Mouse (Mus musculus) midbrain, embryonic 16.5 days (tissue): ENCODE data around the gene Tll2. TPM values are rescaled to one million over a fixed set of nuclear protein-coding genes. Genes with fewer than 3 reads are reported as not detected.

ENCODE experiments used
- ATAC-seq: fragments of 200-750 bp; cut with Nextera tagmentation; 2 replicates; pipeline ENCODE4 v1.8.0; 2017; ENCODE audit warnings: moderate TSS enrichment
- H3K27ac ChIP-seq: fragments of 300-500 bp; sonication (generic); 2 replicates; pipeline ENCODE4 v1.5.1; 2014; ENCODE audit warnings: mild to moderate bottlenecking, low read length, mixed read lengths
- H3K27me3 ChIP-seq: fragments of 300-500 bp; sonication (generic); 2 replicates; pipeline ENCODE4 v1.6.1; 2014; ENCODE audit warnings: low read depth, low read length, mixed read lengths; ENCODE audit not compliant: control insufficient read depth, insufficient read depth
- H3K36me3 ChIP-seq: fragments of 300-500 bp; sonication (generic); 2 replicates; pipeline ENCODE4 v1.6.1; 2014; ENCODE audit warnings: mild to moderate bottlenecking, low read length, moderate library complexity, mixed read lengths; ENCODE audit not compliant: control insufficient read depth, insufficient read depth
- H3K4me1 ChIP-seq: fragments of 300-500 bp; sonication (generic); 2 replicates; pipeline ENCODE4 v1.6.1; 2014; ENCODE audit warnings: mild to moderate bottlenecking, low read length, mixed read lengths; ENCODE audit not compliant: control insufficient read depth, insufficient read depth
- H3K4me2 ChIP-seq: fragments of 300-500 bp; sonication (generic); 2 replicates; pipeline ENCODE4 v1.6.1; 2014; ENCODE audit warnings: mild to moderate bottlenecking, low read length, mixed read lengths
- H3K4me3 ChIP-seq: fragments of 300-500 bp; sonication (generic); 2 replicates; pipeline ENCODE4 v1.5.1; 2014; ENCODE audit warnings: low read depth, mild to moderate bottlenecking, low read length, moderate library complexity, mixed read lengths
- H3K9ac ChIP-seq: fragments of 300-500 bp; sonication (generic); 2 replicates; pipeline ENCODE4 v1.6.1; 2014; ENCODE audit warnings: low read depth, low read length, mixed read lengths
- H3K9me3 ChIP-seq: fragments of 300-500 bp; sonication (generic); replicated peaks from 2 replicates; pipeline ENCODE4 v1.6.1; 2014; ENCODE audit warnings: mild to moderate bottlenecking, low read length, mixed read lengths; ENCODE audit not compliant: control insufficient read depth, poor library complexity, severe bottlenecking
- WGBS: fragments of 180-500 bp; shearing (Covaris S2); extraction: QIAGEN DNeasy Blood & Tissue Kit; methylation state at CpG from one replicate; pipeline ENCODE4 v1.1.7; 2014; 5-methylcytosine and 5-hydroxymethylcytosine counted together
- polyA plus RNA-seq: library from polyadenylated mRNA; unstranded; fragments of >200 nt; fragmentation: Nextera tagmentation; extraction: Ambion mirVana; gene quantifications from 2 replicates; pipeline ENCODE4 v1.2.1, GENCODE M21; 2015

The Tll2 gene
- polyA plus RNA-seq, 1 experiment from 2014 or later: 1.3 TPM

DNA sequence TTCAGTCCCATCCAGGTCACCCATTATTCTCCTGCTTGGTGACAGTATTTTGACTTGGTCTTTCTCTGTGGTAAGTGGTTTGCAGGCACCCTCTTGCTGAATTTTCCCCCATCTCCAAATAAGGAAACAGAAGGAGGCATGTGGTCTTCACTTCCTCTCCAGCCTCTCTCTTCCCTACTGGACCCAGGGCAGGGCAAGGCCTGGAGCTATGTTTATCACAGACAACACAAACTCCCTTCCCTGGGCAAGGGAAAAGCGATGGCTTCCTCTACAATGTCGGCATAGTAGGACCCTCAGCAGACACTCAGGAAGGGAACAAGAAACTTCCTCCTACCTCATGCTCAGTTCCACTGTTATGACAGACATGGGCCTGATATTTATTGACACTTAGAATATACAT is 114.7 kb downstream of the Tll2 start:
- no peaks in the 10 kb centered on the region for H3K36me3 ChIP-seq
- H3K9me3 ChIP-seq: no peaks in the 10 kb centered on the region
- no peaks in the 10 kb centered on the region for H3K4me1 ChIP-seq
- no peak overlapping the region for H3K4me3 ChIP-seq
- no peak overlapping the region for H3K9ac ChIP-seq
- WGBS: 98% methylated on average over 2 of the region's 2 CpGs
- H3K4me2 ChIP-seq: no peak overlapping the region
- no peak for ATAC-seq
- H3K27me3 ChIP-seq: peaks cover 8% of the 10 kb centered on the region
- H3K27ac ChIP-seq: no peak overlapping the region

DNA sequence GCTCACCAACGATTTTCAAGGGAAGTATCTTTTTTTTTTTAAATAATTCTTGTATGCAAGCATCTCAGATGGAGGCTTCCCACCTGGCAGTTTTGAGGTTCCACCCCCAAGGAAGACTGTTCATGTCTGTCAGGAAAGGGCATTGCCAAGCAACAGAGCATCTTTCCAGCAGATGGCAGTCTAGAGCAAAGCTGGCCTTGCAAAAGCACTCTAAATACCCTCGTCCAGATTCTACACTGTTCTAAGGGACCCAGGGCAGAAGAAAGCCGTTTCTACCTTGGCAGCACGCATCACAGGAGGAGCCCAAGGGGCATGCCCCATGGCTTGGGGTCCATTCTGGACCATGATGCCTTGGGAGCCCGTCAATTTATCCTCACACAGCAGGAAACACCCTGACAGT is 116.8 kb downstream of the Tll2 start:
- H3K4me2 ChIP-seq: no peak overlapping the region
- 0 out of 2 replicates have a peak, but pooled peaks have one; percentile 22 for ATAC-seq
- no peaks in the 10 kb centered on the region for H3K9me3 ChIP-seq
- 10% methylated on average over 5 of the region's 5 CpGs for WGBS
- H3K36me3 ChIP-seq: no peaks in the 10 kb centered on the region
- H3K27me3 ChIP-seq: peaks cover 8% of the 10 kb centered on the region
- H3K9ac ChIP-seq: no peak overlapping the region; the same call in 1 of the 2 replicates
- H3K27ac ChIP-seq: no peak overlapping the region
- H3K4me1 ChIP-seq: no peaks in the 10 kb centered on the region
- H3K4me3 ChIP-seq: no peak overlapping the region

DNA sequence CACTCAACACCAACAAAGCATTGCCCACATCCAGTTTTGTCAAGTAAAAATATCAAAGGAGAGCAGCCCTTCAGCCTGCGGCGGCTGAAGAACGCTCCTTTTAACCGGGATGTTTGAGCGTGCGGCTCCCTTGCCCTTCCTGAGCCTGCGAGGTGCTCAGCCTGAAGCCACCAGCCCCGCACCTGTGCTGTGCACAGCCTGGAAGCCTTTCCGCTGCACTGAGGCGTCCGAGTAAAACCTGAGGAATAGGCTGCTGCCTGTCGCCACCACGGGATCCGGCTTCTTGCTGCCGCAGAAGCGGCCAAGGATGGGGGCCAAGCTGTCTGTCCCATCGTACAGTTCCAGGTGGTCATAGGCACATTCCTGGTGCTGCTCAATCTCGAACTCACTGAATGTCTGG is 118.1 kb downstream of the Tll2 start:
- ATAC-seq: no peak
- peaks cover 8% of the 10 kb centered on the region for H3K27me3 ChIP-seq
- H3K9ac ChIP-seq: no peak overlapping the region
- H3K4me1 ChIP-seq: no peaks in the 10 kb centered on the region
- no peak overlapping the region for H3K4me3 ChIP-seq
- no peaks in the 10 kb centered on the region for H3K9me3 ChIP-seq
- 47% methylated on average over 18 of the region's 18 CpGs for WGBS
- H3K36me3 ChIP-seq: no peaks in the 10 kb centered on the region
- peak overlapping the region; percentile 26 for H3K4me2 ChIP-seq
- H3K27ac ChIP-seq: no peak overlapping the region

DNA sequence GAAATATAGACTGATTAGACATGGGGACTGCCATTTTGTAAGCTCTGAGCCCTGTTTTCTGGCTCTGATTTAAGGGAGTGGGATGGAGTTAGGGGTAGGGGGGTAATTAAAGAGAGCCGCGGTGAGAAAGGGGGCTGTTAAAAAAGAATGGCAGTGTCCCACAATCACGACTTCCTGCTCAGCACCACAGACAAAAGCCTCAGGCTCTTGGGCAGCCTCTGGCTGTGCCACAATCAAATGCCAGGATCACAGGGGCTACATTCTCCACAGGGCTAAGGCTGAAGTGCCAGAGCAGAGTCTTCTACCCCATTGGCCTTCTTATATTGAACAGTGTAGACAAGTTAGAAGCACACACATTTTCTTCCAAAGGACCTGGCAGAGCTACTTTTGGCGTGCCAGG is 118.7 kb downstream of the Tll2 start:
- no peak overlapping the region for H3K4me3 ChIP-seq
- no peaks in the 10 kb centered on the region for H3K36me3 ChIP-seq
- ATAC-seq: no peak
- no peaks in the 10 kb centered on the region for H3K9me3 ChIP-seq
- H3K27ac ChIP-seq: no peak overlapping the region
- no peak overlapping the region for H3K4me2 ChIP-seq
- 48% methylated on average over 4 of the region's 4 CpGs for WGBS
- H3K4me1 ChIP-seq: no peaks in the 10 kb centered on the region
- H3K9ac ChIP-seq: no peak overlapping the region
- peaks cover 8% of the 10 kb centered on the region for H3K27me3 ChIP-seq

DNA sequence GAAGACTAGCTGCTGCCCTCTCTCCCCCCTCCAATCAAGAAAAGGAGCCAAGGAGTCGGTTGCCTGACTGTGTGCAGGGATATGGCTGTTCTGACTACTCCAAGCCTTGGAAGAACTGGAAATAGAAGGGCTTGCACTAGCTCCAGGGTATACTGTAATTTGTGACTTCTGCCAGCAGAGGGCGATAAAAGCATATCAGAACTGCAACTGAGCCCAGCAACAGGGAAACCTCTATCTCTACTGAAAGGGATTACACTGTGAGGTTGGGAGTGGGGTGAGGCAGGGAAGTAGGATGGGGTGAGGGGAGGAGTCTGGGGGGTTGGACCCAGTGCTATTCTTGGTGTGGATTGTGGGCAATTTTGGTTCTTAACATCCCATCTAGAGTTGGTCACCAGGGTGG is 119.9 kb downstream of the Tll2 start:
- peak; percentile 75 for ATAC-seq
- Histone ChIP-seq H3K4me3 (no peak overlapping the region), H3K9me3 (no peaks in the 10 kb centered on the region), H3K36me3 (no peaks in the 10 kb centered on the region), H3K27me3 (peaks cover 8% of the 10 kb centered on the region), H3K4me2 (no peak overlapping the region), H3K4me1 (peaks cover 4% of the 10 kb centered on the region), H3K27ac (no peak overlapping the region), H3K9ac (no peak overlapping the region)
- 3% methylated on average over 2 of the region's 2 CpGs for WGBS

DNA sequence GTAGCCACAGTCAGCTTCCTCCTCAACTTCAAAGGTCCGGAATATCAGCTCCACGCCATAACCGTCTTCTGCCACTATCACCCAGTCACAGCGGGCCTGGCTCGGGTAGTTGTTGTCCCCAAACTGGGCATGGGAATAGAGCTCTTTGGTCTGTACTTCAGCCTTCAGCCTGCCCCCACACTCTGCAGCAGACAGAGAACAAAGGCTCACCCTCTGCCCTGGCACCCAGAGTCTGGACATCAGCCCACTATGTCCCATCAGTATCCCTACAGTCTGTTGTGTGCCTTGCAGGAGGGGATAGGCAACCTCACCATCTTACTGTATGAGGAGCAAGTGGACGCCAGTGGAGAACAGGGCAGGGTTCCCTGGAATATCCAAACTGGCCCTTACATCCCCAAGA is 120.3 kb downstream of the Tll2 start:
- Histone ChIP-seq H3K9me3 (no peaks in the 10 kb centered on the region), H3K9ac (no peak overlapping the region), H3K4me2 (no peak overlapping the region), H3K4me1 (peaks cover 8% of the 10 kb centered on the region), H3K4me3 (no peak overlapping the region), H3K36me3 (no peaks in the 10 kb centered on the region), H3K27me3 (peaks cover 8% of the 10 kb centered on the region), H3K27ac (no peak overlapping the region)
- 89% methylated on average over 6 of the region's 6 CpGs for WGBS
- ATAC-seq: peak; percentile 47

DNA sequence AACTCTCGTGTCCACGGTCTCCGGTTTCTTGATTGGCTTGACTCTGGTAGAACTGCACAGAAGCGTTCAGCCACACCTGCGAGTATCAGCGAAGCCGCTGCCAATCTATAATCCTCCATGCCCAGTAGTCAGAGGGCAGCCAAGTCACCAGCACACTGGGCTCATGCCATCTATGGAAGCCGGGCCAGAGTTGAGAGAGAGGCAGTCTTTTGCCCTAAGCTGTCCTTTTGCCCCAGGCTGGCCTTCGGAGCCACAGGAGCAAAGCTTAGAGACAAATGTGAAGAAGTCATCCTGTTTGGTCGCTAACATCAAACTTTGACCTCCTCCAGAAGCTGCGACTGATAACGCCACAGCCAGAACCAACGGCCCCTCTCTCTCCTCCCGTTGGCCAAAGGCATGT is 123.0 kb downstream of the Tll2 start:
- H3K9me3 ChIP-seq: no peaks in the 10 kb centered on the region
- whole genome bisulfite sequencing: 95% methylated on average over 14 of the region's 14 CpGs
- peaks cover 2% of the 10 kb centered on the region for H3K27me3 ChIP-seq
- H3K4me3 ChIP-seq: no peak overlapping the region
- H3K4me2 ChIP-seq: no peak overlapping the region
- no peak for ATAC-seq
- peaks cover 10% of the 10 kb centered on the region for H3K4me1 ChIP-seq
- no peaks in the 10 kb centered on the region for H3K36me3 ChIP-seq
- no peak overlapping the region for H3K27ac ChIP-seq
- H3K9ac ChIP-seq: no peak overlapping the region

DNA sequence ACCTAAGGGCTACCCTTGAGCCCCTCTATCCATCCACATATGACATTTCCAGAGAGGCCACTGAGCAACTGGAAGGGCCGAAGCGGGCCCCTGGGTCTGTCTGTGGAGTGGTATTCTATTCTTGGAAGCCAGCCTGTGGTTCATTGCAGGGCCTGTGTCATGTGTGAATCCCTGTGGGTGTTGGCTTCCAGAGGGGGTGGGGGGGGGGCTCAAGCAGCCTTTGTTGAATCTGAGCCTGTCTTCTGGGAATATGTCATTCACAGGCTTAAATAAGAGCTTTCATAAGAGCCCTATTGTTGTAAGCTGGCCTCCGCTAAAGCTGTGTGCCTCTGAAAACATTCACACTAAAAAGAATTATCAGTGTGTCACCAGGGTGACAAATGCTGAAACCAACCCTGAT is 125.0 kb downstream of the Tll2 start:
- H3K27ac ChIP-seq: peak overlapping the region; percentile 23
- WGBS: 14% methylated on average over 3 of the region's 3 CpGs
- no peak overlapping the region for H3K9ac ChIP-seq
- no peak overlapping the region for H3K4me2 ChIP-seq
- H3K36me3 ChIP-seq: no peaks in the 10 kb centered on the region
- peaks cover 10% of the 10 kb centered on the region for H3K4me1 ChIP-seq
- no peaks in the 10 kb centered on the region for H3K27me3 ChIP-seq
- H3K4me3 ChIP-seq: no peak overlapping the region
- peak; percentile 61 for ATAC-seq
- no peaks in the 10 kb centered on the region for H3K9me3 ChIP-seq

DNA sequence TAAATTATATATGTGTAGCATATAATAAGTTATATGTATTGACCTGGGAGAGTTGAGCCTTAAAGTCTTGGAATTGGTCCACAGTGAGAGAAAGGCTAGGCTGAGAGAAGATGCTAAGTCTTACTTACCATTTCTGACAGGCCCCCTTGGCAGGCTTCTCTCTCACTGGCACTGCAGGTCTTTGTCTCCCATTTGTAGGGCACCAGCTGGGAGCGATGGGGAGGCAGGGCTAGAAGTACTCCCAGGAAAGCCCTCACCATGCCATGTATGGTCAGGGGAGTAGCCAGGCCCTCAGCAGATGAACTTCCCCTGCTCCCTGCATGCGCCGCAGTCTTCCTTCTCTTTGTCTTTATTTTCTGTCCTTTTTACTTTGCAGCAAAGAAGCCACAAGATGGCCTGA is 129.7 kb downstream of the Tll2 start, which contains the start of gene Opalin:
Gene Opalin (minus strand): TSS at position 208 of the 400 bp plus-strand sequence.
- H3K9me3 ChIP-seq: no peaks in the 10 kb centered on the region
- no peaks in the 10 kb centered on the region for H3K27me3 ChIP-seq
- no peak within 1 kb of the TSS for H3K4me2 ChIP-seq
- no peaks in the 10 kb centered on the region for H3K36me3 ChIP-seq
- H3K27ac ChIP-seq: no peak within 1 kb of the TSS
- no peak within 1 kb of the TSS for H3K4me3 ChIP-seq
- ATAC-seq: no peak
- 77% methylated on average over 3 of the region's 3 CpGs for WGBS
- H3K9ac ChIP-seq: no peak within 1 kb of the TSS
- peaks cover 8% of the 10 kb centered on the region for H3K4me1 ChIP-seq
